Mouse (Mus musculus) ES-E14 (cell line): ENCODE data around the gene Slc35f1. TPM values are rescaled to one million over a fixed set of nuclear protein-coding genes. Genes with fewer than 3 reads are reported as not detected.
A peak's percentile ranks its signal among the peaks of the same experiment; 100 is the strongest.

ENCODE experiments used
- DNase-seq: peaks from one replicate; pipeline ENCODE4 v3.0.0-alpha.2; 2013; ENCODE audit warnings: low read depth, low spot score
- H3K27ac ChIP-seq: 2 replicates; pipeline ENCODE4 v1.5.1; 2012; ENCODE audit warnings: low read depth, mild to moderate bottlenecking, low read length, moderate library complexity, mixed read lengths; ENCODE audit not compliant: poor library complexity, insufficient read depth, severe bottlenecking
- H3K36me3 ChIP-seq: 2 replicates; pipeline ENCODE4 v1.6.1; 2012; ENCODE audit warnings: mild to moderate bottlenecking, low read length, moderate library complexity, mixed read lengths; ENCODE audit not compliant: control insufficient read depth, poor library complexity, insufficient read depth, severe bottlenecking
- H3K4me1 ChIP-seq, 2 experiments: fragments of 150-350 bp in 1 of 2; sonication (generic) in 1 of 2; 2 replicates each; pipeline ENCODE4 v1.6.1; 2012; ENCODE audit warnings: low read length in 2 of 2, mild to moderate bottlenecking in 1 of 2, mixed read lengths in 1 of 2; ENCODE audit not compliant: control insufficient read depth in 2 of 2, insufficient read depth in 2 of 2, poor library complexity in 1 of 2
- H3K4me3 ChIP-seq, 2 experiments: fragments of 150-350 bp in 1 of 2; sonication (generic) in 1 of 2; 2 replicates each; pipeline ENCODE4 v1.5.1; 2012; ENCODE audit warnings: low read length in 2 of 2, low read depth in 1 of 2, mild to moderate bottlenecking in 1 of 2, mixed read lengths in 1 of 2; ENCODE audit not compliant: insufficient read depth in 1 of 2, poor library complexity in 1 of 2, severe bottlenecking in 1 of 2
- H3K9ac ChIP-seq: 2 replicates; pipeline ENCODE4 v1.6.1; 2012; ENCODE audit warnings: low read depth, mild to moderate bottlenecking, low read length, mixed read lengths; ENCODE audit not compliant: poor library complexity, insufficient read depth, severe bottlenecking
- H3K9me3 ChIP-seq: fragments of 150-350 bp; sonication (generic); 2 replicates; pipeline ENCODE4 v1.6.1; 2012; ENCODE audit warnings: low read depth, mild to moderate bottlenecking, low read length; ENCODE audit not compliant: control insufficient read depth, insufficient read depth
- CHD2 ChIP-seq: IDR thresholded peaks from 2 replicates; pipeline ENCODE4 v1.6.1; 2014; ENCODE audit warnings: mild to moderate bottlenecking, low read depth, low read length, inconsistent platforms
- HCFC1 ChIP-seq: IDR thresholded peaks from 2 replicates; pipeline ENCODE4 v1.6.1; 2012; ENCODE audit warnings: low read length, inconsistent platforms, borderline replicate concordance; ENCODE audit not compliant: insufficient read depth
- MAFK ChIP-seq: IDR thresholded peaks from 2 replicates; pipeline ENCODE4 v1.6.1; 2014; ENCODE audit warnings: mild to moderate bottlenecking, low read depth, low read length, inconsistent platforms; ENCODE audit not compliant: insufficient read depth
- ZC3H11A ChIP-seq: IDR thresholded peaks from 2 replicates; pipeline ENCODE4 v1.6.1; 2012; ENCODE audit warnings: low read depth, mild to moderate bottlenecking, inconsistent platforms, low read length, borderline replicate concordance
- ZNF384 ChIP-seq: IDR thresholded peaks from 2 replicates; pipeline ENCODE4 v1.6.1; 2012; ENCODE audit warnings: low read depth, low read length, inconsistent platforms
- in situ Hi-C, 2 experiments: fragments of 600-800 bp; cut with MboI; formaldehyde crosslinking; loops; one replicate each; pipeline ENCODE4 v1.15.1; 2025; ENCODE audit warnings: low sequenced_read_pairs in 2 of 2, inconsistent platforms in 1 of 2; ENCODE audit not compliant: unreplicated experiment in 2 of 2
- total RNA-seq: library from RNA; depleted of rRNA; stranded (reverse); fragments of 300-350 nt; gene quantifications from 2 replicates; pipeline ENCODE4 v1.2.3, GENCODE M21; 2012

Slc35f1 gene
- total RNA-seq, 1 experiment, result 0.80 TPM

DNA sequence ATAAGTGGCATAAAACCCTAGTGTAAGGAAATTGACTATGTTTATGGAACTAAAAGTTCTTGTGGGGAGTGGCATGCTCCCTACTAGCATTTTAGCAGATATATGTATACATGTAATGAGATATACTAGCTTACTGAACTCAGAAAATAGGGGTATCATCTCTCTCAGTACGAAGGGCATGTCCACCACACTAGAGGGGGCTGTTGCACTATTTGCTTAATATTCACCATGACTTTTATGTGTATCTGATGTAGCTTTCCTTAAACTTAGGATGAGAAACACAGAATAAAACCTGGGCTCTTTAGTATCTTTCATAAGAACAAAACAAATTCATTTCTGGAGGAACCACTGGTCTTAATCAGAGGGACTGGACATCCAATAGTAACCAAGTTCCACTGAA is 397.5 kb downstream of the Slc35f1 start:
- peak; percentile 12; the same call in 1 of the 2 replicates for TF ChIP-seq ZC3H11A
- TF ChIP-seq MAFK, result no peak
- TF ChIP-seq HCFC1, result no peak
- TF ChIP-seq ZNF384, result no peak
- no peak for TF ChIP-seq CHD2
- Histone ChIP-seq H3K27ac (no peak overlapping the region), H3K36me3 (no peaks in the 10 kb centered on the region), H3K4me3 (no peak overlapping the region), H3K9me3 (no peaks in the 10 kb centered on the region), H3K9ac (no peak overlapping the region), H3K4me1 (no peaks in the 10 kb centered on the region)
- no peak for DNase-seq
- in situ Hi-C loops, result no loop called here

GRCm38 (mm10) chr10:53091525-53091924 is 401.2 kb downstream of the Slc35f1 start:
- TF ChIP-seq MAFK (no peak), HCFC1 (no peak), ZNF384 (no peak), CHD2 (no peak), ZC3H11A (no peak)
- H3K4me3 ChIP-seq, result no peak overlapping the region
- no peaks in the 10 kb centered on the region for H3K9me3 ChIP-seq
- in situ Hi-C loops, result no loop called here
- H3K9ac ChIP-seq, result no peak overlapping the region
- no peaks in the 10 kb centered on the region for H3K4me1 ChIP-seq
- no peak for DNase-seq
- no peak overlapping the region for H3K27ac ChIP-seq
- no peaks in the 10 kb centered on the region for H3K36me3 ChIP-seq

DNA sequence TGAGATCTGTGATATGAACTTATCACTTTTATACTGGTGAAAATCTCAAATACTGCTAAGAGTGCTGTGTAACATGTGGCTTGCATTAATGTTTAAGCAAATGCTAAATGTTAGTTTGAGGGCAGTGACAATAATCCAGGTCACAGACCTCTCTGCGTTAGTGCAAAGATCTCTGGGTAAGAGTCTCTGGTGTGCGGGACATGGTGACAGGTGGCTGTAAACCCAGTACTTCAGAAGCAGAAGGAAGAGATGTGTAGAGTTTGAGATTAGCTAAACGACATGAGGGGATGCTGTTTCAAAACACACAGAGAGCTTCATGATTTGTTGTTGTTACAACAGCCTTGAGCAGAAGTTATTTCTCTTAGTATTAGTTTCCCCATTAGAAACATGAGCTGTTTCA is 406.1 kb downstream of the Slc35f1 start:
- in situ Hi-C loops, result no loop called here
- H3K4me3 ChIP-seq, result no peak overlapping the region
- DNase-seq, result no peak
- no peak overlapping the region for H3K27ac ChIP-seq
- TF ChIP-seq ZNF384 (no peak), ZC3H11A (no peak), CHD2 (no peak), HCFC1 (no peak), MAFK (no peak)
- H3K36me3 ChIP-seq, result no peaks in the 10 kb centered on the region
- H3K9me3 ChIP-seq, result no peaks in the 10 kb centered on the region
- no peak overlapping the region for H3K9ac ChIP-seq
- no peaks in the 10 kb centered on the region for H3K4me1 ChIP-seq

DNA sequence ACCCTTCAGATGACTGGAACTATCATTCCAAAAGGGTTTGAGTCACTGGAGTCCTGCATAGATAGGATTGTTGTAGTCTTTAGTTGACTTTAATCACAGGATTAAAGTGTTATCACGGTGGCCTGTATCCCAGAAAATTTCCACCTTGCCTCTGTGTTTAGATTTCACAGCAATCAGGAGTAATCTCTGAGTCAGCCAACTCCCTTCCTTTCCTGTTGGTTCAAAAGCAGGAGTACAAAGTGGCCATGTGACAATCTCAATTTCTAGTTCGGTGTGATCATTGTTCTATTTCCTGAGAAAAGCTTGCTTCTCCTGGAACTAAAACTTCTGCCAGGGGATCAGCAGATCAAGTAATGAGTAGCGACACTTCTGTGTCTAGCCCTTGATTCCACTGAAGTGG is 410.5 kb downstream of the Slc35f1 start:
- in situ Hi-C loops, result loop anchor here in 1 of 2 experiments (25.0 kb wide), 1 partner anchor 236 kb away; the partner anchor contains the start of gene Pln
- TF ChIP-seq ZC3H11A (no peak), HCFC1 (no peak), ZNF384 (no peak), CHD2 (no peak), MAFK (no peak)
- Histone ChIP-seq H3K4me1 (no peaks in the 10 kb centered on the region), H3K4me3 (no peak overlapping the region), H3K27ac (no peak overlapping the region), H3K36me3 (no peaks in the 10 kb centered on the region), H3K9me3 (no peaks in the 10 kb centered on the region), H3K9ac (no peak overlapping the region)
- no peak for DNase-seq

GRCm38 (mm10) chr10:53101412-53101811 is 411.1 kb downstream of the Slc35f1 start:
- no peak overlapping the region for H3K9ac ChIP-seq
- no peak overlapping the region for H3K4me3 ChIP-seq
- in situ Hi-C loops, result loop anchor here in 1 of 2 experiments (25.0 kb wide), 1 partner anchor 236 kb away; the partner anchor contains the start of gene Pln
- TF ChIP-seq HCFC1 (no peak), ZC3H11A (no peak), MAFK (no peak), CHD2 (no peak), ZNF384 (no peak)
- DNase-seq, result no peak
- H3K27ac ChIP-seq, result no peak overlapping the region
- no peaks in the 10 kb centered on the region for H3K36me3 ChIP-seq
- no peaks in the 10 kb centered on the region for H3K9me3 ChIP-seq
- H3K4me1 ChIP-seq, result no peaks in the 10 kb centered on the region
